Mouse (Mus musculus) embryonic facial prominence, embryonic 12.5 days (tissue): ENCODE results near the gene Mok. TPM values are rescaled to one million over a fixed set of nuclear protein-coding genes. Genes with fewer than 3 reads are reported as not detected.

Experiments
- ATAC-seq: fragments of 200-750 bp; cut with Nextera tagmentation; 2 replicates; pipeline ENCODE4 v1.8.0; 2017; ENCODE audit not compliant: insufficient number of reproducible peaks, insufficient read depth, low FRiP score, low TSS enrichment
- H3K27ac ChIP-seq: fragments of 300-500 bp; sonication (generic); 2 replicates; pipeline ENCODE4 v1.5.1; 2016; ENCODE audit warnings: mild to moderate bottlenecking
- H3K27me3 ChIP-seq: fragments of 300-500 bp; sonication (generic); 2 replicates; pipeline ENCODE4 v1.6.1; 2016; ENCODE audit warnings: mild to moderate bottlenecking, moderate library complexity
- H3K36me3 ChIP-seq: fragments of 300-500 bp; sonication (generic); 2 replicates; pipeline ENCODE4 v1.6.1; 2016; ENCODE audit warnings: mild to moderate bottlenecking
- H3K4me1 ChIP-seq: fragments of 300-500 bp; sonication (generic); 2 replicates; pipeline ENCODE4 v1.6.1; 2016
- H3K4me2 ChIP-seq: fragments of 300-500 bp; sonication (generic); replicated peaks from 2 replicates; pipeline ENCODE4 v1.6.1; 2016; ENCODE audit warnings: mild to moderate bottlenecking, moderate library complexity
- H3K4me3 ChIP-seq: fragments of 300-500 bp; sonication (generic); 2 replicates; pipeline ENCODE4 v1.5.1; 2016; ENCODE audit warnings: mild to moderate bottlenecking
- H3K9ac ChIP-seq: fragments of 300-500 bp; sonication (generic); 2 replicates; pipeline ENCODE4 v1.6.1; 2016; ENCODE audit warnings: mild to moderate bottlenecking, moderate library complexity
- H3K9me3 ChIP-seq: fragments of 300-500 bp; sonication (generic); 2 replicates; pipeline ENCODE4 v1.6.1; 2016; ENCODE audit warnings: mild to moderate bottlenecking, moderate library complexity
- WGBS: fragments of 180-500 bp; shearing (Covaris S2); methylation state at CpG from one replicate; pipeline ENCODE4 v1.1.7; 2016; 5-methylcytosine and 5-hydroxymethylcytosine counted together
- polyA plus RNA-seq: library from polyadenylated mRNA; unstranded; fragments of >200 nt; fragmentation: Nextera tagmentation; extraction: Ambion mirVana; gene quantifications from 2 replicates; pipeline ENCODE4 v1.2.1, GENCODE M21; 2016

The Mok gene
- polyA plus RNA-seq, 1 experiment from 2014 or later, result 7.2 TPM

- WGBS, result 96% methylated on average over 4 of the region's 4 CpGs
- H3K4me3 ChIP-seq, result no peak overlapping the region
- no peak overlapping the region for H3K4me2 ChIP-seq
- no peaks in the 10 kb centered on the region for H3K9me3 ChIP-seq
- ATAC-seq, result no peak
- no peaks in the 10 kb centered on the region for H3K36me3 ChIP-seq
- H3K9ac ChIP-seq, result no peak overlapping the region
- H3K27me3 ChIP-seq, result no peaks in the 10 kb centered on the region
- H3K27ac ChIP-seq, result no peak overlapping the region
- H3K4me1 ChIP-seq, result no peaks in the 10 kb centered on the region
Observed at GRCm38 (mm10) chr12:110828908-110829307, 11.8 kb downstream of the Mok start.

GRCm38 (mm10) chr12:110822366-110822765 lies 18.4 kb downstream of the Mok start:
- Histone ChIP-seq H3K4me2 (no peak overlapping the region), H3K36me3 (no peaks in the 10 kb centered on the region), H3K27ac (no peak overlapping the region), H3K4me3 (no peak overlapping the region), H3K4me1 (no peaks in the 10 kb centered on the region), H3K9me3 (no peaks in the 10 kb centered on the region), H3K9ac (no peak overlapping the region), H3K27me3 (no peaks in the 10 kb centered on the region)
- WGBS, result 88% methylated on average over 7 of the region's 7 CpGs
- no peak for ATAC-seq

GRCm38 (mm10) chr12:110821787-110822186 lies 19.0 kb downstream of the Mok start:
- Histone ChIP-seq H3K9me3 (no peaks in the 10 kb centered on the region), H3K27ac (no peak overlapping the region), H3K36me3 (no peaks in the 10 kb centered on the region), H3K4me1 (no peaks in the 10 kb centered on the region), H3K4me2 (no peak overlapping the region), H3K9ac (no peak overlapping the region), H3K4me3 (no peak overlapping the region), H3K27me3 (no peaks in the 10 kb centered on the region)
- ATAC-seq, result no peak
- 85% methylated on average over 2 of the region's 2 CpGs for WGBS

- no peak overlapping the region for H3K4me2 ChIP-seq
- 73% methylated on average over 8 of the region's 8 CpGs for WGBS
- no peak overlapping the region for H3K9ac ChIP-seq
- H3K27me3 ChIP-seq, result no peaks in the 10 kb centered on the region
- no peak for ATAC-seq
- no peaks in the 10 kb centered on the region for H3K4me1 ChIP-seq
- no peaks in the 10 kb centered on the region for H3K36me3 ChIP-seq
- no peak overlapping the region for H3K27ac ChIP-seq
- no peak overlapping the region for H3K4me3 ChIP-seq
- no peaks in the 10 kb centered on the region for H3K9me3 ChIP-seq
Observed at GRCm38 (mm10) chr12:110819367-110819766, 21.4 kb downstream of the Mok start.

- Histone ChIP-seq H3K9me3 (no peaks in the 10 kb centered on the region), H3K4me3 (no peak overlapping the region), H3K27ac (no peak overlapping the region), H3K4me1 (no peaks in the 10 kb centered on the region), H3K9ac (no peak overlapping the region), H3K36me3 (0 out of 2 replicates have a peak, but pooled peaks cover 6% of the 10 kb centered on the region), H3K27me3 (no peaks in the 10 kb centered on the region), H3K4me2 (no peak overlapping the region)
- no peak for ATAC-seq
- 84% methylated on average over 2 of the region's 2 CpGs for WGBS
Observed at GRCm38 (mm10) chr12:110816833-110817232, 23.9 kb downstream of the Mok start.

- Histone ChIP-seq H3K9me3 (no peaks in the 10 kb centered on the region), H3K27ac (no peak overlapping the region), H3K4me1 (no peaks in the 10 kb centered on the region), H3K27me3 (no peaks in the 10 kb centered on the region), H3K4me2 (no peak overlapping the region), H3K9ac (no peak overlapping the region), H3K4me3 (no peak overlapping the region), H3K36me3 (0 out of 2 replicates have a peak, but pooled peaks cover 6% of the 10 kb centered on the region)
- no peak for ATAC-seq
- WGBS, result 78% methylated on average over 17 of the region's 17 CpGs
Observed at GRCm38 (mm10) chr12:110814924-110815323, 25.8 kb downstream of the Mok start.

GRCm38 (mm10) chr12:110813624-110814023 lies 27.1 kb downstream of the Mok start:
- 0 out of 2 replicates have a peak, but pooled peaks cover 6% of the 10 kb centered on the region for H3K36me3 ChIP-seq
- H3K4me3 ChIP-seq, result no peak overlapping the region
- no peak overlapping the region for H3K9ac ChIP-seq
- H3K4me1 ChIP-seq, result no peaks in the 10 kb centered on the region
- no peaks in the 10 kb centered on the region for H3K27me3 ChIP-seq
- no peak overlapping the region for H3K4me2 ChIP-seq
- H3K27ac ChIP-seq, result no peak overlapping the region
- no peak for ATAC-seq
- 89% methylated on average over 6 of the region's 6 CpGs for WGBS
- H3K9me3 ChIP-seq, result no peaks in the 10 kb centered on the region

GRCm38 (mm10) chr12:110813132-110813531 lies 27.6 kb downstream of the Mok start:
- 0 out of 2 replicates have a peak, but pooled peaks cover 9% of the 10 kb centered on the region for H3K36me3 ChIP-seq
- H3K4me2 ChIP-seq, result no peak overlapping the region
- H3K27ac ChIP-seq, result no peak overlapping the region
- no peaks in the 10 kb centered on the region for H3K27me3 ChIP-seq
- no peak for ATAC-seq
- H3K4me3 ChIP-seq, result no peak overlapping the region
- no peaks in the 10 kb centered on the region for H3K9me3 ChIP-seq
- 90% methylated on average over 9 of the region's 9 CpGs for WGBS
- no peak overlapping the region for H3K9ac ChIP-seq
- H3K4me1 ChIP-seq, result no peaks in the 10 kb centered on the region

- Histone ChIP-seq H3K4me3 (no peak overlapping the region), H3K4me2 (no peak overlapping the region), H3K27me3 (no peaks in the 10 kb centered on the region), H3K4me1 (peaks cover 4% of the 10 kb centered on the region; the same call in 1 of the 2 replicates), H3K9me3 (no peaks in the 10 kb centered on the region), H3K27ac (no peak overlapping the region), H3K36me3 (0 out of 2 replicates have a peak, but pooled peaks cover 25% of the 10 kb centered on the region), H3K9ac (no peak overlapping the region)
- no peak for ATAC-seq
- WGBS, result 86% methylated on average over 5 of the region's 5 CpGs
Observed at GRCm38 (mm10) chr12:110808848-110809247, 31.9 kb downstream of the Mok start.

GRCm38 (mm10) chr12:110808430-110808829 lies 32.3 kb downstream of the Mok start:
- Histone ChIP-seq H3K9ac (no peak overlapping the region), H3K27ac (peak overlapping the region; percentile 55; the same call in 1 of the 2 replicates), H3K36me3 (0 out of 2 replicates have a peak, but pooled peaks cover 25% of the 10 kb centered on the region), H3K9me3 (no peaks in the 10 kb centered on the region), H3K4me2 (no peak overlapping the region), H3K4me1 (peaks cover 4% of the 10 kb centered on the region; the same call in 1 of the 2 replicates), H3K4me3 (no peak overlapping the region), H3K27me3 (no peaks in the 10 kb centered on the region)
- WGBS, result 57% methylated on average over 10 of the region's 10 CpGs
- no peak for ATAC-seq

- H3K4me2 ChIP-seq, result no peak overlapping the region
- H3K36me3 ChIP-seq, result peaks cover 19% of the 10 kb centered on the region; the same call in 1 of the 2 replicates
- H3K4me1 ChIP-seq, result peaks cover 4% of the 10 kb centered on the region; the same call in 1 of the 2 replicates
- no peak overlapping the region; the same call in 1 of the 2 replicates for H3K27ac ChIP-seq
- ATAC-seq, result no peak
- no peak overlapping the region for H3K9ac ChIP-seq
- no peaks in the 10 kb centered on the region for H3K27me3 ChIP-seq
- no peak overlapping the region for H3K4me3 ChIP-seq
- H3K9me3 ChIP-seq, result no peaks in the 10 kb centered on the region
- 72% methylated on average over 3 of the region's 3 CpGs for WGBS
Observed at GRCm38 (mm10) chr12:110806301-110806970, 34.3 kb downstream of the Mok start.

- ATAC-seq, result no peak
- no peaks in the 10 kb centered on the region for H3K9me3 ChIP-seq
- H3K36me3 ChIP-seq, result peaks cover 22% of the 10 kb centered on the region; the same call in 1 of the 2 replicates
Observed at GRCm38 (mm10) chr12:110804261-110804660, 36.5 kb downstream of the Mok start.

More at GRCm38 (mm10) chr12:110804261-110804660, 36.5 kb downstream of the Mok start:
- peak overlapping the region; percentile 7; the same call in 1 of the 2 replicates for H3K27ac ChIP-seq
- no peak overlapping the region for H3K4me3 ChIP-seq
- WGBS, result 31% methylated on average over 10 of the region's 10 CpGs
- peaks cover 4% of the 10 kb centered on the region; the same call in 1 of the 2 replicates for H3K4me1 ChIP-seq
- no peak overlapping the region for H3K9ac ChIP-seq
- H3K27me3 ChIP-seq, result no peaks in the 10 kb centered on the region
- H3K4me2 ChIP-seq, result no peak overlapping the region
